Mouse (Mus musculus) limb, embryonic 11.5 days (tissue): Measurements from ENCODE around the gene Cdca3. TPM values are rescaled to one million over a fixed set of nuclear protein-coding genes. Genes with fewer than 3 reads are reported as not detected.
A peak's percentile ranks its signal among the peaks of the same experiment; 100 is the strongest.

Experiments
- ATAC-seq: fragments of 200-750 bp; cut with Nextera tagmentation; 2 replicates; pipeline ENCODE4 v1.8.0; 2017; ENCODE audit warnings: low read depth; ENCODE audit not compliant: insufficient number of reproducible peaks, low FRiP score, low TSS enrichment
- DNase-seq: peaks from one replicate; pipeline ENCODE4 v3.0.0-alpha.2; 2015; ENCODE audit warnings: low spot score
- H3K27ac ChIP-seq: fragments of 300-500 bp; sonication (generic); replicated peaks from 2 replicates; pipeline ENCODE4 v1.5.1; 2014; ENCODE audit warnings: low read depth, mild to moderate bottlenecking, low read length
- H3K27me3 ChIP-seq: fragments of 300-500 bp; sonication (generic); 2 replicates; pipeline ENCODE4 v1.6.1; 2014; ENCODE audit warnings: mild to moderate bottlenecking, low read length, mixed read lengths; ENCODE audit not compliant: control insufficient read depth, insufficient read depth
- H3K36me3 ChIP-seq: fragments of 300-500 bp; sonication (generic); 2 replicates; pipeline ENCODE4 v1.6.1; 2014; ENCODE audit warnings: mild to moderate bottlenecking, low read length, moderate library complexity, mixed read lengths; ENCODE audit not compliant: control insufficient read depth, insufficient read depth
- H3K4me1 ChIP-seq: fragments of 300-500 bp; sonication (generic); 2 replicates; pipeline ENCODE4 v1.6.1; 2014; ENCODE audit warnings: low read length, mixed read lengths; ENCODE audit not compliant: control insufficient read depth, insufficient read depth
- H3K4me2 ChIP-seq: fragments of 300-500 bp; sonication (generic); 2 replicates; pipeline ENCODE4 v1.6.1; 2014; ENCODE audit warnings: low read depth, mild to moderate bottlenecking, moderate library complexity; ENCODE audit not compliant: severe bottlenecking
- H3K4me3 ChIP-seq: fragments of 300-500 bp; sonication (generic); 2 replicates; pipeline ENCODE4 v1.5.1; 2014; ENCODE audit warnings: low read depth, low read length
- H3K9ac ChIP-seq: fragments of 300-500 bp; sonication (generic); 2 replicates; pipeline ENCODE4 v1.6.1; 2014; ENCODE audit warnings: mild to moderate bottlenecking, low read length
- H3K9me3 ChIP-seq: fragments of 300-500 bp; sonication (generic); 2 replicates; pipeline ENCODE4 v1.6.1; 2016; ENCODE audit warnings: low read length; ENCODE audit not compliant: control insufficient read depth
- WGBS: fragments of 180-500 bp; shearing (Covaris S2); extraction: QIAGEN DNeasy Blood & Tissue Kit; methylation state at CpG from one replicate; pipeline ENCODE4 v1.1.7; 2014; 5-methylcytosine and 5-hydroxymethylcytosine counted together
- polyA plus RNA-seq: library from polyadenylated mRNA; unstranded; fragments of >200 nt; fragmentation: Nextera tagmentation; extraction: Ambion mirVana; gene quantifications from 2 replicates; pipeline ENCODE4 v1.2.1, GENCODE M21; 2014

Cdca3 gene
- 243 and 249 TPM in 2 replicates for polyA plus RNA-seq

DNA sequence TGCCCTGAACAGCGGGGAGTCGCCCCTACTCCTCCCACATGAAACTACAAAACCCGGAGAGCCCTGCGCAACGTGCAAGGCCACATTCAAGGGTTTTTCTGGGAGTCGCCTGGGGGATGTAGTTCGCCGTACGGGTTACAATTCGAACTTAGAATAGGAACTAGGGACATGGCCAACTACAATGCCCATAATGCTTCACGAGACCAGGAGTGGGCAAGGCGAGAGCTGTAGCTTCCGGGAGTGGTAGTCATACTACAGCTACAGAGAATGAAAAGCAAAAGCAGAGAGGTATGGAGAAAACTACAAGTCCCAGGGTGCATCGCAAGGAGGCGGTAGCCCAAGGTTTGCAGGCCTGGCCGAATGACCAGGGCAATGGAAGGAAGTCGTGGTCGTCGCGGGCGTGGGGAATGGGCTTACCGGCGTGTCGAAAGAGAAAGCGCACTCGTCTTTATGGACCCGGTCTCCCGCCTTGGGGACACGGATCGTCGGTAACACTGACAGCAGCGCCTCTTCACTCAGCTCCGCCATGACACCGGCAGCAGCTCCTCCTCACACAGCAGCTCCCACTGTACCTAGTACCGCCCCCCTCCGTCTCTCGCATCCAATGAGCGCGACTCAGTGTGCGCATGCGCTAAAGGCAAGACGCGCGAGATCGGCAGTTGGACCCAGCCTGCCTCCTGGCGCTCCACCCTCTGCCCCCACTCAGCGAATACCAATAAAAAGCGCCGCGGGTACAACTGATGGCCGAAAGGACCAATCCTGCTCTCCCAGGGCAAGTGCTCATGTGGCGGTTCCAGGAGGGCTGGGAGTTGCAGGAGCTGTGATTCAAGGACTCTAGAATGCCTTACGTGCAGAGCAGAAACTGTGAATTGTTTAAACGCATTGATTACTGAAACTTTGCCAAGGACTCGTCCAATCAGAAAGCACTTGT is at the start of gene Cdca3, which contains the start of gene Usp5:
Gene Cdca3 (plus strand): TSS at position 680 of the 931 bp plus-strand sequence.
Gene Usp5 (minus strand): TSS at position 617 of the 931 bp plus-strand sequence.
- peak within 1 kb of the TSS; percentile 71 for H3K4me3 ChIP-seq
- no peaks in the 10 kb centered on the region for H3K9me3 ChIP-seq
- WGBS, result under 1% methylated on average over 55 of the region's 55 CpGs
- ATAC-seq, result peak; percentile 93
- H3K36me3 ChIP-seq, result peaks cover 24% of the 10 kb centered on the region; the same call in 1 of the 2 replicates
- peak within 1 kb of the TSS; percentile 61; the same call in 1 of the 2 replicates for H3K27ac ChIP-seq
- peak within 1 kb of the TSS; percentile 80 for H3K4me2 ChIP-seq
- peak within 1 kb of the TSS; percentile 68 for H3K9ac ChIP-seq
- peaks cover 6% of the 10 kb centered on the region; the same call in 1 of the 2 replicates for H3K4me1 ChIP-seq
- no peaks in the 10 kb centered on the region for H3K27me3 ChIP-seq
- DNase-seq, result peak; percentile 99

- Histone ChIP-seq H3K36me3 (no peaks in the 10 kb centered on the region), H3K4me1 (no peaks in the 10 kb centered on the region), H3K9ac (0 out of 2 replicates have a peak overlapping the region, but pooled peaks have one; percentile 28), H3K4me3 (peak overlapping the region; percentile 32), H3K4me2 (peak overlapping the region; percentile 55), H3K9me3 (no peaks in the 10 kb centered on the region), H3K27me3 (peaks cover 2% of the 10 kb centered on the region; the same call in 1 of the 2 replicates), H3K27ac (no peak overlapping the region)
- ATAC-seq, result no peak
- whole genome bisulfite sequencing, result 4% methylated on average over 10 of the region's 10 CpGs
- DNase-seq, result no peak
Measured at GRCm38 (mm10) chr6:124779984-124780416, 49.3 kb upstream of the Cdca3 start.

GRCm38 (mm10) chr6:124780917-124781316 is 48.4 kb upstream of the Cdca3 start:
- 88% methylated on average over 7 of the region's 7 CpGs for WGBS
- DNase-seq (no peak), ATAC-seq (no peak)
- Histone ChIP-seq H3K4me3 (no peak overlapping the region), H3K9ac (no peak overlapping the region), H3K27me3 (peaks cover 2% of the 10 kb centered on the region; the same call in 1 of the 2 replicates), H3K36me3 (no peaks in the 10 kb centered on the region), H3K9me3 (no peaks in the 10 kb centered on the region), H3K27ac (no peak overlapping the region), H3K4me2 (no peak overlapping the region), H3K4me1 (no peaks in the 10 kb centered on the region)

DNA sequence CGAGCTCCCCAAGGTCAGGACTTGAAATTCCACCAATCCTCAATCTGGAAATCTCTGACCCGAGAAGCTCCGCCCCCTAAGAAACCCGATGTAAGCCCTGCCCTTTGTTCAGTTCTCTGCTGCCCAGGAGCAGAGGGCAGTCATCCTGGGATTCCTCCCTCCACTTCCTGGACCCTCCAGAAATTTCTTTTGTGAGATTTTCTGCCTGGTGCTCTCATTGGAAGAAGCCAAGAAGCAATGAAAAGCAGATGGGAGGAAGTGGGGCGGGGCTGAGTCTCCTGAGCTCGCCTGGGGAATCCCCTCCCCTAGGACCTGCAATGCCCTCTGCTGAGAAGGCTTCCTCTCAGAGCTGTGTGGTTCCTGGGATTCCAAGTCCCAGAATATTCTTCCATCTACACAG is 46.9 kb upstream of the Cdca3 start:
- Histone ChIP-seq H3K9ac (no peak overlapping the region), H3K9me3 (no peaks in the 10 kb centered on the region), H3K4me3 (no peak overlapping the region), H3K4me1 (no peaks in the 10 kb centered on the region), H3K27me3 (peaks cover 2% of the 10 kb centered on the region; the same call in 1 of the 2 replicates), H3K36me3 (no peaks in the 10 kb centered on the region), H3K4me2 (no peak overlapping the region), H3K27ac (no peak overlapping the region)
- DNase-seq (peak; percentile 71), ATAC-seq (0 out of 2 replicates have a peak, but pooled peaks have one; percentile 31)
- WGBS, result 19% methylated on average over 6 of the region's 6 CpGs

GRCm38 (mm10) chr6:124786756-124787420 is 42.5 kb upstream of the Cdca3 start:
- Histone ChIP-seq H3K27me3 (no peaks in the 10 kb centered on the region), H3K27ac (no peak overlapping the region), H3K36me3 (no peaks in the 10 kb centered on the region), H3K9ac (no peak overlapping the region), H3K9me3 (no peaks in the 10 kb centered on the region), H3K4me1 (no peaks in the 10 kb centered on the region), H3K4me2 (no peak overlapping the region), H3K4me3 (no peak overlapping the region)
- 56% methylated on average over 8 of the region's 8 CpGs for WGBS
- ATAC-seq, result no peak
- DNase-seq, result no peak

GRCm38 (mm10) chr6:124787722-124788121 is 41.6 kb upstream of the Cdca3 start:
- Histone ChIP-seq H3K4me3 (no peak overlapping the region), H3K27me3 (no peaks in the 10 kb centered on the region), H3K27ac (no peak overlapping the region), H3K4me2 (no peak overlapping the region), H3K9ac (no peak overlapping the region), H3K9me3 (no peaks in the 10 kb centered on the region), H3K4me1 (no peaks in the 10 kb centered on the region), H3K36me3 (no peaks in the 10 kb centered on the region)
- WGBS, result 79% methylated on average over 10 of the region's 10 CpGs
- DNase-seq, result no peak
- ATAC-seq, result no peak

- Histone ChIP-seq H3K27me3 (no peaks in the 10 kb centered on the region), H3K4me3 (no peak overlapping the region), H3K27ac (no peak overlapping the region), H3K4me1 (no peaks in the 10 kb centered on the region), H3K36me3 (no peaks in the 10 kb centered on the region), H3K9ac (no peak overlapping the region), H3K4me2 (no peak overlapping the region), H3K9me3 (no peaks in the 10 kb centered on the region)
- 83% methylated on average over 4 of the region's 4 CpGs for WGBS
- DNase-seq (no peak), ATAC-seq (no peak)
Measured at GRCm38 (mm10) chr6:124789519-124789918, 39.8 kb upstream of the Cdca3 start.

DNA sequence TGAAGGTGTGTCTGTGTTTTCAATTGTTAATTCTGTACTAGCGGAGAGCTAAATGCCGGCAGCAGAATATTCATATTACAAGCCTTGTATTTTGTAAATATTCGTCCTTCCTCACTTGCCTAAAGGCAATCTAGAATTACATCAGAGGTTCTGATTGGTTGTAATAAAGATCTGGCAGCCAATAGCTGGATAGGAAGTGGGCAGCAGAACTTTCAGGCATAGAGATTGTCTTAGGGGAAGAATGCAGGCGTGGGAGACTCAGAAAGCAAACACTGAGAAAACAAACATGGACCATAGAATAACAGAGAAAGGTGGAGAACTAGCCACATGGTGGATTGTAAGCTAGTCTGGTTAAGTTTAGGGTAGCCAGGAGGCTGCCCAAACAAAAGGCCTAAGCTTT is 39.2 kb upstream of the Cdca3 start:
- no peaks in the 10 kb centered on the region for H3K4me1 ChIP-seq
- no peak for ATAC-seq
- no peaks in the 10 kb centered on the region for H3K9me3 ChIP-seq
- 79% methylated on average over 4 of the region's 4 CpGs for WGBS
- H3K9ac ChIP-seq, result no peak overlapping the region
- DNase-seq, result no peak
- no peak overlapping the region for H3K4me2 ChIP-seq
- no peaks in the 10 kb centered on the region for H3K27me3 ChIP-seq
- H3K4me3 ChIP-seq, result no peak overlapping the region
- no peaks in the 10 kb centered on the region for H3K36me3 ChIP-seq
- no peak overlapping the region for H3K27ac ChIP-seq
